Mouse (Mus musculus): ENCODE measurements at regions not wholly inside any gene's neighbourhood (a gene's known extent, or its start where the extent isn't known, plus 50 kb on each side); places are given as distances from the start of the nearest gene placed in this dataset.

DNA sequence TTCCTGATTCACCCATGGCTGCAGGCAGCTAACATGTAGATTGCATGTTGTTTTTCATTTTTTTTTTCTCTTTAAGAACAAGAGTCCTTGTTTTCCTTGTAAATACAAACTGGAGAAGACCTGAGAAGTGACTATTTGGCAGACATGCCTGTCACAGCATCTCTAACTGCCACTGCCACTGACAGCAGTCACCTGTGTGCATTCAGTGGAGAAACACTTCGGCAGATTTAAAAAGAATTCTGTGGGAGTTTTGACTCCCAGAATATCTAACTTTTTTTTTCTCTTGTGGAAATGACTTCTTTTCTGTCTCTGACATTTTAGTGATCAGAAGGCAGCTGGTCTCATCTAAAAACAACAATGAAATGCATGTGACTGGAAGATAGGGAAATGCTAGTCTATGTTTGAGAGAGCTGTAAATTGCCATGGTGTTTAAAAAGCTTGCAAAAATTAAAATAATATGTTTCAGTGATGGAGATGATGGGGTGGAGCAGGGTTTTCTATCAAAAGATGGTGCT lies 526.0 kb upstream of the Agtr1b start:
- no peaks in the 10 kb centered on the region for H3K9me3 ChIP-seq (ENCODE audit: control insufficient read depth)
- no peaks in the 10 kb centered on the region for H3K4me1 ChIP-seq (replicated peaks; ENCODE audit: control insufficient read depth, insufficient read depth, low read length)
- 73% methylated on average over 1 of the region's 1 CpGs for WGBS
- H3K4me2 ChIP-seq (replicated peaks; ENCODE audit: low read depth), result no peak overlapping the region
- no peaks in the 10 kb centered on the region for H3K27me3 ChIP-seq (replicated peaks; ENCODE audit: control insufficient read depth, insufficient read depth, low read length)
- no peaks in the 10 kb centered on the region for H3K36me3 ChIP-seq (ENCODE audit: control insufficient read depth, insufficient read depth)
- no peak overlapping the region for H3K4me3 ChIP-seq (ENCODE audit: low read depth, low read length)
- no peak overlapping the region for H3K27ac ChIP-seq (ENCODE audit: low read depth, low read length)
- no peak for ATAC-seq
- H3K9ac ChIP-seq (ENCODE audit: low read depth, low read length), result no peak overlapping the region
- TF ChIP-seq CTCF (IDR thresholded peaks at IDR 0.05; ENCODE audit: low read depth), result no peak

GRCm38 (mm10) chr3:20864241-20864640 lies 497.3 kb upstream of the Agtr1b start:
- no peak for TF ChIP-seq CTCF (IDR thresholded peaks at IDR 0.05; ENCODE audit: low read depth)
- Histone ChIP-seq H3K27ac (ENCODE audit: low read depth, low read length) (no peak overlapping the region), H3K4me3 (ENCODE audit: low read depth, low read length) (no peak overlapping the region), H3K9ac (ENCODE audit: low read depth, low read length) (no peak overlapping the region), H3K4me1 (replicated peaks; ENCODE audit: control insufficient read depth, insufficient read depth, low read length) (no peaks in the 10 kb centered on the region), H3K9me3 (ENCODE audit: control insufficient read depth) (no peaks in the 10 kb centered on the region), H3K4me2 (replicated peaks; ENCODE audit: low read depth) (no peak overlapping the region), H3K27me3 (replicated peaks; ENCODE audit: control insufficient read depth, insufficient read depth, low read length) (no peaks in the 10 kb centered on the region), H3K36me3 (ENCODE audit: control insufficient read depth, insufficient read depth) (no peaks in the 10 kb centered on the region)
- 81% methylated on average over 2 of the region's 2 CpGs for WGBS
- ATAC-seq, result no peak

- no peak for ATAC-seq
- Histone ChIP-seq H3K9ac (ENCODE audit: low read depth, low read length) (no peak overlapping the region), H3K36me3 (ENCODE audit: control insufficient read depth, insufficient read depth) (no peaks in the 10 kb centered on the region), H3K27ac (ENCODE audit: low read depth, low read length) (no peak overlapping the region), H3K4me3 (ENCODE audit: low read depth, low read length) (no peak overlapping the region), H3K4me1 (replicated peaks; ENCODE audit: control insufficient read depth, insufficient read depth, low read length) (no peaks in the 10 kb centered on the region), H3K9me3 (ENCODE audit: control insufficient read depth) (no peaks in the 10 kb centered on the region), H3K4me2 (replicated peaks; ENCODE audit: low read depth) (no peak overlapping the region), H3K27me3 (replicated peaks; ENCODE audit: control insufficient read depth, insufficient read depth, low read length) (no peaks in the 10 kb centered on the region)
- WGBS, result 86% methylated on average over 4 of the region's 4 CpGs
- TF ChIP-seq CTCF (IDR thresholded peaks at IDR 0.05; ENCODE audit: low read depth), result no peak
These were observed 464.1 kb upstream of the Agtr1b start for GRCm38 (mm10) chr3:20831038-20831437.

GRCm38 (mm10) chr3:20829391-20829790 lies 462.4 kb upstream of the Agtr1b start:
- 84% methylated on average over 1 of the region's 1 CpGs for WGBS
- no peak for TF ChIP-seq CTCF (IDR thresholded peaks at IDR 0.05; ENCODE audit: low read depth)

DNA sequence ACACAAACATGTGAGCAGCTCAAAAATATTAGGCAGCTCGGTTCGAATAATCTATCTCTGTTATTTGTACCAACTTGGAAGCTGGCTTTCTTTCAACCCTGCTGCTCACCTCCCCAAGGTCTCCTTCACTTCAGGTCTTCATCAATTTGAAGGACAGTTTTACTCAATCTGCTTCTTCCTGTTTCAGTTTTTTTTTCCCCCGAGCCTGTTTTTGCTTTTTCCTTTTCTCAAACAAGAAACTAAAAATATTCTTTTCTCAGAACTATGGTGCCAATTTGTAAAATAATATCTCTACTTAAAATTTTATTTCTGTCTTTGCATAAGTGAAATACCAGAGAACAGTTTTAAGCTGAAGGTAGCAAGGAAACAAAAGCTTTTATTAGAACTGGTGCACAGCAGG lies 461.8 kb upstream of the Agtr1b start:
- Histone ChIP-seq H3K36me3 (ENCODE audit: control insufficient read depth, insufficient read depth) (no peaks in the 10 kb centered on the region), H3K27ac (ENCODE audit: low read depth, low read length) (no peak overlapping the region), H3K9ac (ENCODE audit: low read depth, low read length) (no peak overlapping the region), H3K27me3 (replicated peaks; ENCODE audit: control insufficient read depth, insufficient read depth, low read length) (no peaks in the 10 kb centered on the region), H3K4me1 (replicated peaks; ENCODE audit: control insufficient read depth, insufficient read depth, low read length) (no peaks in the 10 kb centered on the region), H3K4me3 (ENCODE audit: low read depth, low read length) (no peak overlapping the region), H3K9me3 (ENCODE audit: control insufficient read depth) (no peaks in the 10 kb centered on the region), H3K4me2 (replicated peaks; ENCODE audit: low read depth) (no peak overlapping the region)
- no peak for ATAC-seq
- WGBS, result 70% methylated on average over 3 of the region's 3 CpGs
- no peak for TF ChIP-seq CTCF (IDR thresholded peaks at IDR 0.05; ENCODE audit: low read depth)

More at GRCm38 (mm10) chr3:20829391-20829790, 462.4 kb upstream of the Agtr1b start:
- Histone ChIP-seq H3K4me1 (replicated peaks; ENCODE audit: control insufficient read depth, insufficient read depth, low read length) (no peaks in the 10 kb centered on the region), H3K4me2 (replicated peaks; ENCODE audit: low read depth) (no peak overlapping the region), H3K27ac (ENCODE audit: low read depth, low read length) (no peak overlapping the region), H3K9ac (ENCODE audit: low read depth, low read length) (no peak overlapping the region), H3K36me3 (ENCODE audit: control insufficient read depth, insufficient read depth) (no peaks in the 10 kb centered on the region), H3K27me3 (replicated peaks; ENCODE audit: control insufficient read depth, insufficient read depth, low read length) (no peaks in the 10 kb centered on the region), H3K4me3 (ENCODE audit: low read depth, low read length) (no peak overlapping the region), H3K9me3 (ENCODE audit: control insufficient read depth) (no peaks in the 10 kb centered on the region)
- ATAC-seq, result no peak

DNA sequence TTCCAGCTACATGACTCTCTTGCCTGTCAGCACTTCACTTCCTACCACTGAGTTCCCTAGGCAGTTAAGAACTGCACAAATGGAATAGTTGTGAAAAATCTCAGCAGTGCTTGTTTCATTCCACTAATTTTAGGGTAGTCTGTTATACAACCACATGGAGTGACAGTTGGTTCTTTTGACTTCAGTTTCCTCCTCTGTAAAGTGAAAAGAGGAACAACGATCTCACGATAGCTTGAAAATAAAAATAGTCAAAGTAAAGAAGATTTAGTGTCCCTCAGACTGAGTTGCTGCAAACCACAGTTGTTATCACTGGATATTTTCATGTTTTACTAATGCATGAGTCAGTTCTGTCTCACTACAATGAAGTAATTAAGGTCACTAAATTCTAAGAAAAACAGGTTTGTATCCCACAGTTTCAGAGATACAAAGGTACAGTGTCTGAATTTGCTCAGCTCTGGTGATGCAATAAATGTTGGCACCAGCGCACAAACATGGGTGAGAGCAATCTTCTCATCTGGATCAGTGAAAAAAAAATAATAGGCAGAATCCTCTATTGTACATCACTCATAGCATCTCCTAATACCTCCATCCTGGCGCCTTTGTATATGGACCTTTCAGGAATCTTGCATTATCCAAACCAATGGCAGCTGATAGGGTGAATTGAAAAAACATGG lies 458.8 kb upstream of the Agtr1b start:
- ATAC-seq, result no peak
- no peaks in the 10 kb centered on the region for H3K27me3 ChIP-seq (replicated peaks; ENCODE audit: control insufficient read depth, insufficient read depth, low read length)
- no peak overlapping the region for H3K4me2 ChIP-seq (replicated peaks; ENCODE audit: low read depth)
- no peak for TF ChIP-seq CTCF (IDR thresholded peaks at IDR 0.05; ENCODE audit: low read depth)
- no peak overlapping the region for H3K27ac ChIP-seq (ENCODE audit: low read depth, low read length)
- H3K36me3 ChIP-seq (ENCODE audit: control insufficient read depth, insufficient read depth), result no peaks in the 10 kb centered on the region
- WGBS, result 88% methylated on average over 4 of the region's 4 CpGs
- H3K9ac ChIP-seq (ENCODE audit: low read depth, low read length), result no peak overlapping the region
- no peaks in the 10 kb centered on the region for H3K4me1 ChIP-seq (replicated peaks; ENCODE audit: control insufficient read depth, insufficient read depth, low read length)
- no peaks in the 10 kb centered on the region for H3K9me3 ChIP-seq (ENCODE audit: control insufficient read depth)
- H3K4me3 ChIP-seq (ENCODE audit: low read depth, low read length), result no peak overlapping the region
